Mouse (Mus musculus): ENCODE measurements around the gene Psg22. TPM values are rescaled to one million over a fixed set of nuclear protein-coding genes. Genes with fewer than 3 reads are reported as not detected.
A peak's percentile ranks its signal among the peaks of the same experiment; 100 is the strongest.
"Not testable (repeated sequence)": the region's sequence is repeated elsewhere in the genome, so short reads cannot be mapped to it uniquely, and the experiment has no call there.

Psg22 gene
- total and polyA plus RNA-seq, 3 experiments: not detected

GRCm38 (mm10) chr7:18710331-18710730 lies 7.6 kb upstream of the Psg22 start:
- TF ChIP-seq RAD21 (IDR thresholded peaks at IDR 0.05; ENCODE audit: low read depth, low read length) (peak; percentile 7), CTCF (conservative IDR thresholded peaks at IDR 0.05 in 1 of 2, IDR thresholded peaks at IDR 0.05 in 1 of 2; ENCODE audit: low read depth in 2 of 2, low read length in 2 of 2) (peak; percentile 36 to 56; a peak in 3 of 4 replicates), SMC3 (IDR thresholded peaks at IDR 0.05; ENCODE audit: low read depth, low read length) (peak; percentile 51)
- H3K27ac ChIP-seq (ENCODE audit: insufficient read depth, low read depth); H3K4me2 ChIP-seq (ENCODE audit: insufficient read depth, low read depth, poor library complexity, severe bottlenecking); H3K79me2 ChIP-seq (replicated peaks; ENCODE audit: control insufficient read depth, extremely low read depth, insufficient read depth, poor library complexity, severe bottlenecking); H3K9me3 ChIP-seq (replicated peaks; ENCODE audit: low read length); H3K4me1 ChIP-seq (ENCODE audit: control insufficient read depth in 1 of 2, insufficient read depth in 2 of 2); in situ Hi-C loops (cut with MboI; ENCODE audit: low pct_ligation_motif_present, low pct_unique_long_range_greater_than_20kb, low sequenced_read_pairs); H3K9ac ChIP-seq (ENCODE audit: insufficient read depth, low read depth); dilution Hi-C loops (cut with MboI; ENCODE audit: extremely low pct_ligation_motif_present, extremely low pct_unique_long_range_greater_than_20kb, low sequenced_read_pairs); H3K36me3 ChIP-seq (replicated peaks in 1 of 2; ENCODE audit: control insufficient read depth in 1 of 2, insufficient read depth in 1 of 2, low read length in 1 of 2); H3K4me3 ChIP-seq (replicated peaks in 1 of 3; ENCODE audit: low read depth in 2 of 3, low read length in 2 of 3, poor library complexity in 1 of 3): not testable (repeated sequence)
- peaks cover 15% of the 10 kb centered on the region for H3K27me3 ChIP-seq (replicated peaks)
- DNase-seq (ENCODE audit: extremely low read depth): peak; percentile 7

GRCm38 (mm10) chr7:18710846-18711245 lies 7.0 kb upstream of the Psg22 start:
- H3K9me3 ChIP-seq (replicated peaks; ENCODE audit: low read length): no peaks in the 10 kb centered on the region
- H3K4me2 ChIP-seq (ENCODE audit: insufficient read depth, low read depth, poor library complexity, severe bottlenecking): no peak overlapping the region
- H3K36me3 ChIP-seq (replicated peaks in 1 of 2; ENCODE audit: control insufficient read depth in 1 of 2, insufficient read depth in 1 of 2, low read length in 1 of 2): no peaks in the 10 kb centered on the region
- dilution Hi-C loops (cut with MboI; ENCODE audit: extremely low pct_ligation_motif_present, extremely low pct_unique_long_range_greater_than_20kb, low sequenced_read_pairs) (no loop called here), in situ Hi-C loops (cut with MboI; ENCODE audit: low pct_ligation_motif_present, low pct_unique_long_range_greater_than_20kb, low sequenced_read_pairs) (no loop called here)
- no peaks in the 10 kb centered on the region for H3K4me1 ChIP-seq (ENCODE audit: control insufficient read depth in 1 of 2, insufficient read depth in 2 of 2)
- H3K27ac ChIP-seq (ENCODE audit: insufficient read depth, low read depth): no peak overlapping the region
- TF ChIP-seq UBTF (IDR thresholded peaks at IDR 0.05; ENCODE audit: low read depth, low read length): no peak
- TF ChIP-seq MAZ (IDR thresholded peaks at IDR 0.05; ENCODE audit: low read depth, low read length): no peak
- TF ChIP-seq IRF4 (IDR thresholded peaks at IDR 0.05; ENCODE audit: low read depth, low read length): no peak
- TF ChIP-seq CTCF (conservative IDR thresholded peaks at IDR 0.05 in 1 of 2, IDR thresholded peaks at IDR 0.05 in 1 of 2; ENCODE audit: low read depth in 2 of 2, low read length in 2 of 2): no peak
- no peak for TF ChIP-seq EP300 (IDR thresholded peaks at IDR 0.05; ENCODE audit: low read length)
- no peak for TF ChIP-seq ZMIZ1 (IDR thresholded peaks at IDR 0.05; ENCODE audit: low read depth, low read length)
- DNase-seq (ENCODE audit: extremely low read depth): no peak
- no peak overlapping the region for H3K9ac ChIP-seq (ENCODE audit: insufficient read depth, low read depth)
- H3K4me3 ChIP-seq (replicated peaks in 1 of 3; ENCODE audit: low read depth in 2 of 3, low read length in 2 of 3, poor library complexity in 1 of 3): no peak overlapping the region
- no peaks in the 10 kb centered on the region for H3K79me2 ChIP-seq (replicated peaks; ENCODE audit: control insufficient read depth, extremely low read depth, insufficient read depth, poor library complexity, severe bottlenecking)
- peaks cover 15% of the 10 kb centered on the region for H3K27me3 ChIP-seq (replicated peaks)

- in situ Hi-C loops (cut with MboI; ENCODE audit: low pct_ligation_motif_present, low pct_unique_long_range_greater_than_20kb, low sequenced_read_pairs): no loop called here
Observed at GRCm38 (mm10) chr7:18715546-18715945, 2.3 kb upstream of the Psg22 start.

More at GRCm38 (mm10) chr7:18715546-18715945, 2.3 kb upstream of the Psg22 start:
- no peaks in the 10 kb centered on the region for H3K79me2 ChIP-seq (replicated peaks; ENCODE audit: control insufficient read depth, extremely low read depth, insufficient read depth, poor library complexity, severe bottlenecking)
- no peak overlapping the region for H3K4me2 ChIP-seq (ENCODE audit: insufficient read depth, low read depth, poor library complexity, severe bottlenecking)
- no peak for DNase-seq (ENCODE audit: extremely low read depth)
- H3K27ac ChIP-seq (ENCODE audit: insufficient read depth, low read depth): no peak overlapping the region
- TF ChIP-seq UBTF (IDR thresholded peaks at IDR 0.05; ENCODE audit: low read depth, low read length) (no peak), CTCF (conservative IDR thresholded peaks at IDR 0.05 in 1 of 2, IDR thresholded peaks at IDR 0.05 in 1 of 2; ENCODE audit: low read depth in 2 of 2, low read length in 2 of 2) (no peak), IRF4 (IDR thresholded peaks at IDR 0.05; ENCODE audit: low read depth, low read length) (no peak), CHD2 (IDR thresholded peaks at IDR 0.05; ENCODE audit: low read length) (no peak), MXI1 (IDR thresholded peaks at IDR 0.05; ENCODE audit: low read depth, low read length) (no peak), POLR2AphosphoS2 (IDR thresholded peaks at IDR 0.05; ENCODE audit: low read depth, low read length) (no peak), TBP (conservative IDR thresholded peaks at IDR 0.05; ENCODE audit: low read depth, low read length) (no peak), MYC (IDR thresholded peaks at IDR 0.05; ENCODE audit: low read depth, low read length) (no peak), MAZ (IDR thresholded peaks at IDR 0.05; ENCODE audit: low read depth, low read length) (no peak), ZKSCAN1 (IDR thresholded peaks at IDR 0.05; ENCODE audit: borderline replicate concordance, low read depth, low read length) (no peak), RAD21 (IDR thresholded peaks at IDR 0.05; ENCODE audit: low read depth, low read length) (no peak), JUN (IDR thresholded peaks at IDR 0.05; ENCODE audit: insufficient read depth, low read depth, low read length) (no peak), MAFK (IDR thresholded peaks at IDR 0.05; ENCODE audit: insufficient replicate concordance, low read length) (no peak), EP300 (IDR thresholded peaks at IDR 0.05; ENCODE audit: low read length) (no peak), ELF1 (IDR thresholded peaks at IDR 0.05; ENCODE audit: low read depth, low read length) (no peak), CHD1 (IDR thresholded peaks at IDR 0.05; ENCODE audit: low read depth, low read length) (no peak), RCOR1 (conservative IDR thresholded peaks at IDR 0.05; ENCODE audit: low read depth, low read length) (no peak), NELFE (IDR thresholded peaks at IDR 0.05; ENCODE audit: low read depth, low read length) (no peak), SMC3 (IDR thresholded peaks at IDR 0.05; ENCODE audit: low read depth, low read length) (no peak)
- H3K4me3 ChIP-seq (replicated peaks in 1 of 3; ENCODE audit: low read depth in 2 of 3, low read length in 2 of 3, poor library complexity in 1 of 3): no peak overlapping the region
- H3K4me1 ChIP-seq (ENCODE audit: control insufficient read depth in 1 of 2, insufficient read depth in 2 of 2): no peaks in the 10 kb centered on the region
- no peak overlapping the region for H3K9ac ChIP-seq (ENCODE audit: insufficient read depth, low read depth)
- peaks cover 38% of the 10 kb centered on the region for H3K27me3 ChIP-seq (replicated peaks)
- H3K36me3 ChIP-seq (replicated peaks in 1 of 2; ENCODE audit: control insufficient read depth in 1 of 2, insufficient read depth in 1 of 2, low read length in 1 of 2): no peaks in the 10 kb centered on the region
- dilution Hi-C loops (cut with MboI; ENCODE audit: extremely low pct_ligation_motif_present, extremely low pct_unique_long_range_greater_than_20kb, low sequenced_read_pairs): no loop called here
- H3K9me3 ChIP-seq (replicated peaks; ENCODE audit: low read length): no peaks in the 10 kb centered on the region
